Mouse (Mus musculus) heart, adult 8-10 months (tissue): Measurements from ENCODE around the gene Radil. TPM values are rescaled to one million over a fixed set of nuclear protein-coding genes. Genes with fewer than 3 reads are reported as not detected.

Source experiments
- DNase-seq: peaks from one replicate; pipeline ENCODE4 v3.0.0; 2022; ENCODE audit warnings: low spot score
- total RNA-seq, 4 experiments: library from RNA; stranded (reverse); gene quantifications; 2 replicates each; pipeline ENCODE4 v1.2.4; 2022

Gene Radil
- 1 to 10 TPM; 1.2 to 2.3 (median 1.8) TPM for total RNA-seq

- peak; percentile 93 for DNase-seq
These were observed at the start of gene Radil for GRCm38 (mm10) chr5:142550706-142551652. TSS of gene Radil (minus strand) at chr5:142551098.

DNA sequence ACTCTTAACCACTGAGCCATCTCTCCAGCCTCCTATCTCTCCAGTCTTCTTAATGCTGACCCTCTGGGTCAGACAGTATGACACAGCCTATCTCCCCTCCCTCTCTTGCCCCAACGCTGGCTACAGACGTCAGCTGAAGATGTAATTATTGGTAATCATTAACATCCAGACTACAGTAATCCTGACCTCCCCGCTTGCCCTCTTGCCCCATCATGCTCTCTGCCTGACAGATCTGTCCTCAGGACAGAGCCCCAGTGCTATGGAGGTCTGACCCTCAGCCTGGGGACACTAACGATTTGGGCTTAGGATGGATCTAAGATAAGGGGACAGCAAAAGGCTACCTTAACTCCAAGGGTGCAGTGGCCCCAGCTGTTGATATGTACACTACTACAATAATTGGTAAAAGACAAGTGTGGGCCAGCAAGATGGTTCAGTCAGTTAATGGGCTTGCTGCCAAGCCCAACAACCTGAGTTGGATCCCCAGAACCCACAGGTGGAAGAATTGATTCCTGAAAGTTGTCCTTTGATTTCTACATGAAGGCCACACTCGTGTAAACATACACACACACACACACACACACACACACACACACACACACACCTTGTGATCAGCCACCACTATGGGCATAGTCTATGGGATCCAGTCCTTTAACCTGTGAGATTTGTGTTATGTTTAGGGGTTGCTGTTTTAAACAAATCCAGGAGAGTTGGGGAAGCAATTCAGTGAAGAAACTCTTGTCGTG is 46.9 kb upstream of the Radil start:
- DNase-seq = no peak

- no peak for DNase-seq
These were observed 45.8 kb upstream of the Radil start for GRCm38 (mm10) chr5:142596723-142597122.

GRCm38 (mm10) chr5:142595698-142596097 is 44.8 kb upstream of the Radil start:
- no peak for DNase-seq

DNA sequence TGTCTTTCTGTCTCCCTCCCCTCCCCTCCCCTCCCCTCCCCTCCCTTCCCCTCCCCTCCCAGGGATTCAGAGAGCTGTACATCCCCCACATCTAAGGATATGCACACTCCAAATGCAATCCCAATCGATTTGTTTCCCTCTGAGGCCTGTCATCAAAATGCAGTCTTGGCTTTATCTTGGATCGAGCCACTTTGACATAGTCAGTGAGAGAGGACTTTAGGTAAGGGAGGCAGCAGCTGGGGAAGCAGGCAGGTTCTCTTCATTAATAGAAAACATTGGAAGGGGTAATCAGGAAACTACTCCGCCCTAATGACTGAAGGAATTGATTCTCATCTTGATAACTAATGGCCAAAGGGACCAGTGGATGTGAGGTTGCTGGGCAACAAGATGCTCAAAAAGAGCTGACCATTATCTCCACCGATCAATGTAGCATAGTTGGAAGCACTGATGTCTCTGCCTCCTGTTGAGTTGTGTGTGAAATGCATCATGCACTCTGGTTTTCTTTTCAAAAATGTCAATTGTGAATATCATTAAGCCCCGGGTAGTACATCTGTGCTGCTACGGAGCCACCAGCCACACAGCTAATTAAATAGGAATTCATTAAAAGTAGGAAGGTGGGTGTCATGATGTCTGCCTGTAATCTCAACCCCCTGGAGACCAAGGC is 40.2 kb upstream of the Radil start:
- no peak for DNase-seq

DNA sequence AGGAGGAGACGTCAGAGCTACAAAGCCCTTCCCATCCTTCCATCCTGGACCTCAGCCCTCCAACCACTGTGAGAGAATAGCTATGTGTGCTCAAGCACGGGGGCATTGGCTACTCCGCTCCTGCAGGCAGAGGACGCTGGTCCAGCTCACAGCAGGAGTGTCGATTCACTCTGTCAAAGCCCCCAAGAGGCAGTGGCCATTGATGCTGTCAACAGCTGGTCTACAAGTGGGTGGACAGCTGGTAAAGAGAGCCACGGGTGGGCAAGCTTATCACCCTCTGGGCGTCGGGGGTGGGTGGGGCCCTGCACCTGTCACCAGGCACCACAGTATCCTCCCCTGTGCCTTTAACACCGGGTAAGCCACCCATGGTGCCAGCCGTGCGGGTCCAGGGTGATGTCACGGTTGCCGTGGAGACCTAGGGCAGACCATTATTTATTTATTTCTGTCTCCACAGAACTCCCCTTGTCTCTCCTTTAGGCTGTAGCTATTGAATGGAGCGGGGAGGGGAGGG is 32.8 kb upstream of the Radil start:
- DNase-seq = no peak

- DNase-seq = no peak
These were observed 30.6 kb upstream of the Radil start for GRCm38 (mm10) chr5:142581517-142581916.

- DNase-seq = no peak
These were observed 27.3 kb upstream of the Radil start for GRCm38 (mm10) chr5:142578192-142578591.

DNA sequence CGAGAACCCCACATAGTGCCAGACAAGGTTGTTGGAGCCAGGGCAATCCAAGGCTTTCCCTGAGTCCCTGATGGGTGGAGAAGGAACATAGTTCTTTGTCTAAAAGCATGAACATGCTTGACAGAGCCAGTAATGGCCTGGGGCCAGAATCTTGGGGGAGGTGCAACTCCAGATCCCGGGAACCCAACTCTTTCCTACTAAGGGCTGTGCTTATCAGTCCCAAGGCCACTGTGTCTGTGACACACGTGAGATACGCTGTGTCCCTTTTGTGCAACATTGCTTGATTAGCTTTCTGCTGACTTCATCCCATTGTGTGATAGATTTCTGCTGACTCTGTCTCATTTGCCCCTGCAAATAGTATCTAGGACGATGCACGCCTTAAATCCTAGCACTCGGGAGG is 25.9 kb upstream of the Radil start:
- no peak for DNase-seq

DNA sequence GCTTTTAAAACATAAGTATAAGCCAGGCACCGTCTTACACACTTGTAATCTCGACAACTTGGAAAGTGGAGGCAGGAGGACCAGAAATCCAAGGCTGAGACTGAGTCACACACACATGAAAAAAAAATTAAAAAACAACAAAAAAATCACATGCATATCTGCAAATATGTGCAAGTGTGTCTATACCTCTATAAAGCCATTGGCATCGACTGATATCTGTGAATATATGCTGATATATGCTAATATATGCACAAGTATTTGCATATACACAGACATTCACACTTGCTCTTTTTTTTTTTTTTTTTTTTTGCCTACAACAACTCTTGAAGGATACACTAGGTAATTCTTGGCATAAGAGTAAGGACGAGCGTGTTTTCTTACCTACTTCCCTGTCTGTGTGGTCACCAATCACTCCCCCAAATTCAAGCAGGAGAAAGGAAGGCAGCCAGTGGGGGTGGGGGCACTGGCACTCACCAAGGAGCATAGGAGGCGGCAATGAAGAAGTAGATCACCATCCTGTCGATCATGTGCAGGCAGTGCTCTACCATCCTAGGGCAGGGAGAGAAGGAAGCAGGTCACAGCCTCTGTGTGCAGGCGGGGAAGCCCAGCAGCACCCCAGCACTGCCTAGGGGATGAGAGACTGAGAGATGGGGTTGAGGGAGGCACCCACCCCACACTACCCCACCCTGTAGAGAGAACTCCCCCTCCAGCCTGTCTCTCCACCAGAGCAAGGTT is 23.6 kb upstream of the Radil start:
- DNase-seq = no peak

- no peak for DNase-seq
These were observed 13.7 kb upstream of the Radil start for GRCm38 (mm10) chr5:142564606-142565005.

DNA sequence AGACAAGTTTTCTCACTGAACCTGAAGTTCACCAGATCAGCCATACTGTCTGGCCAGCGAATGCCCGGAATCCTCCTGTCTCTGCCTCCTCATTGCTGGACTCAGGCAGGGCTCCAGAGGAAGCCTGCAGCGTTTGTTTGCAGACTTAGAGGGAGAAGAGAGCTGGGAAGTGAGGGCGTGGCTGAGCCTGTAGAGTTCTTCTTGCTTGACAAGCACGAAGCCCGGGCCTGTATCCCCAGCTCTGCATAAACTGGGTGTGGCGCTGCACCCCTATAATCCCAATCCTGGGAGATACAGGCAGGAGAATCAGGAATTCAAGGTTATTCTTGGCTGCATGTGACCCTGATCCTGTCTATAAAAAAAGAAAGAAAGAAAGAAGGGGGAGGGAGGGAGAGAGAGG is 9.4 kb upstream of the Radil start:
- DNase-seq = no peak

DNA sequence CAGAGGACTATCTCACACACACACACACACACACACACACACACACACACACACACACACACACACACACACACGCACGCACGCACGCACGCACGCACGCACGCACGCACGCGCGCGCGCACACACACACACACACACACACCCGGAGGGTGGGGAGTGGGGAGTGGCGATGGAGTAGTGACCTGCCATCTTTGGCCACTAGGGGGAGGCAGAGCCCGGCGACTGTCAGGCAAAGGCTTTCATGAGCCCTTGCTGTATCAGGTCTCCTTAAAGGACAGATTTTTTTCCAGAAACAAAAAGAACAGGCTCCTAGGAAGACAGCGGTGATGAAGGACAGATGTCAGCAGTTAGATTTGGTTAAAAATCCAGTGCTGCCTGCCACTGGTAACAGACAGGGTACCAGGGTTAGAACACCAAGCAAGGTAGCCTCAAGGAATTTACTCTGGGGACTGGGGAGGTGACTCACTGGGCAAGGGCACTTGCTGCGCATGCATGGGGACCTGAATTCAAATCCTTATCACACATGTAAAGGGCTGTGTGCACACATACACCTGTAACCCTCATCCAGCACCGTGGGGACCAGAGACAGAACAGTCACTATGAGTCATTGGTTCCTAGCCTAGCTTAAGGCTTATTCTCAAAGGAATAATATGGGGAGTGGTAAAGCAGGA is 6.6 kb upstream of the Radil start:
- DNase-seq = peak; percentile 45

DNA sequence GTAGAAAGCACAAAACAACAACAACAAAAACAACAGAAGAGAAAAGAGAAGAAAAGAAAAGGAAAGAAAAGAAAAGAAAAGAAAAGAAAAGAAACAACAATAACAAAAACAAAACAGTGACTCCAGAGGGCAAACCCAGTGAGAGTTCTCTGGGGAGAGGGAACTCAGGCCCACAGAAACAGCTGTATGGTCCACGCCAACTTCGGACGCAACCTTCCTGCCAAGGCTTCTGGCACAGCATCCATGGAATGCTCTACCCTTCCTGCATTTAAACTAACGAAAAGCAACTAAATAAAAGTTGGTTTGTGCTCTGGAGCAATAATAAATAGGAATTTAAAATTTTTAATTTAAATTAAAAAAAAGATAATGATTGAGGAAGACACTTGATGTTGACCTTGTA is 5.8 kb upstream of the Radil start:
- no peak for DNase-seq

DNA sequence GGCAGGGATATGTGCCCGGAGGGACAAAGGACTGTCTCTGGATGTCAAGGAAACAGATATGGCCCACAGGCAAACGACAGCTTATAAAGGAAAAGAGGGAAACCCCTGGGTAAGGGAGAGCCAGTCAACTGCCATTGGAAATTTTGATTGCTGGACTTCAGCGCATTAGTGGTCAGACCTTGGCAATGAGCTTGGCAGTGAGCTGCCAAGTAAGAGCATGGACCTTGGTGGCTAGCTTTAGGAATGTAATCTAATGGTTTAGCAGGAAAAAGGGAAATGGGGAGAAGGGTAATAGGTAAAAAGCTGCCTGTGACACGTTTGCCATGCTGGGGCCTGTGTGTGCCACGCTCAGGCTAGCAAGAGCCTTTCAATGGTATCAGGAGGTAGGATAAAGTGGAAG is 5.0 kb upstream of the Radil start:
- DNase-seq = no peak

- peak; percentile 40 for DNase-seq
These were observed 765 bp downstream of the Radil start for GRCm38 (mm10) chr5:142549961-142550705.

- no peak for DNase-seq
These were observed 1.5 kb downstream of the Radil start for GRCm38 (mm10) chr5:142549441-142549840.

GRCm38 (mm10) chr5:142547066-142547465 is 3.8 kb downstream of the Radil start:
- DNase-seq = no peak

- DNase-seq = no peak
These were observed 4.6 kb downstream of the Radil start for GRCm38 (mm10) chr5:142546344-142546743.
